Mouse (Mus musculus) heart, embryonic 14.5 days (tissue): ENCODE results near the gene Ctdnep1. TPM values are rescaled to one million over a fixed set of nuclear protein-coding genes. Genes with fewer than 3 reads are reported as not detected.

Experiments
- ATAC-seq: fragments of 200-750 bp; cut with Nextera tagmentation; 2 replicates; pipeline ENCODE4 v1.8.0; 2017; ENCODE audit warnings: low read depth, moderate TSS enrichment; ENCODE audit not compliant: insufficient number of reproducible peaks, insufficient read depth, low FRiP score
- H3K27ac ChIP-seq, 2 experiments: fragments of 200-500 bp in 1 of 2; fragments of 300-500 bp in 1 of 2; sonication (generic) in 1 of 2; replicated peaks in 1 of 2; 2 replicates each; pipeline ENCODE4 v1.5.1; 2012 to 2014; ENCODE audit warnings: low read depth in 2 of 2, low read length in 2 of 2, control low read depth in 1 of 2, mild to moderate bottlenecking in 1 of 2, mixed read lengths in 1 of 2; ENCODE audit not compliant: control insufficient read depth in 1 of 2, insufficient read depth in 1 of 2
- H3K27me3 ChIP-seq: fragments of 300-500 bp; sonication (generic); 2 replicates; pipeline ENCODE4 v1.6.1; 2014; ENCODE audit warnings: mild to moderate bottlenecking, low read length, control low read depth; ENCODE audit not compliant: control insufficient read depth, insufficient read depth
- H3K36me3 ChIP-seq: fragments of 300-500 bp; sonication (generic); 2 replicates; pipeline ENCODE4 v1.6.1; 2014; ENCODE audit warnings: mild to moderate bottlenecking, control low read depth, low read length, mixed read lengths; ENCODE audit not compliant: control insufficient read depth, insufficient read depth
- H3K4me1 ChIP-seq, 2 experiments: fragments of 200-500 bp in 1 of 2; fragments of 300-500 bp in 1 of 2; sonication (generic) in 1 of 2; 2 replicates each; pipeline ENCODE4 v1.6.1; 2012 to 2014; ENCODE audit warnings: low read length in 2 of 2, control low read depth in 1 of 2, mixed read lengths in 1 of 2; ENCODE audit not compliant: control insufficient read depth in 2 of 2, insufficient read depth in 2 of 2
- H3K4me2 ChIP-seq: fragments of 300-500 bp; sonication (generic); 2 replicates; pipeline ENCODE4 v1.6.1; 2014; ENCODE audit warnings: mild to moderate bottlenecking, low read length
- H3K4me3 ChIP-seq, 2 experiments: fragments of 200-500 bp in 1 of 2; fragments of 300-500 bp in 1 of 2; sonication (generic) in 1 of 2; 2 replicates each; pipeline ENCODE4 v1.5.1; 2012 to 2014; ENCODE audit warnings: low read length in 2 of 2, mild to moderate bottlenecking in 2 of 2, control low read depth in 1 of 2, low read depth in 1 of 2, moderate library complexity in 1 of 2; ENCODE audit not compliant: control insufficient read depth in 1 of 2, insufficient read depth in 1 of 2
- H3K9ac ChIP-seq: fragments of 300-500 bp; sonication (generic); 2 replicates; pipeline ENCODE4 v1.6.1; 2014; ENCODE audit warnings: mild to moderate bottlenecking, low read length
- H3K9me3 ChIP-seq: fragments of 300-500 bp; sonication (generic); 2 replicates; pipeline ENCODE4 v1.6.1; 2016; ENCODE audit warnings: low read length, control low read depth; ENCODE audit not compliant: control insufficient read depth
- WGBS: fragments of 180-500 bp; shearing (Covaris S2); extraction: QIAGEN DNeasy Blood & Tissue Kit; methylation state at CpG from one replicate; pipeline ENCODE4 v1.1.7; 2014; 5-methylcytosine and 5-hydroxymethylcytosine counted together
- polyA plus RNA-seq: library from polyadenylated mRNA; unstranded; fragments of >200 nt; fragmentation: Nextera tagmentation; extraction: Ambion mirVana; gene quantifications from 2 replicates; pipeline ENCODE4 v1.2.1, GENCODE M21; 2014

Ctdnep1 gene
- polyA plus RNA-seq, 1 experiment from 2014 or later, result 26.0 TPM

DNA sequence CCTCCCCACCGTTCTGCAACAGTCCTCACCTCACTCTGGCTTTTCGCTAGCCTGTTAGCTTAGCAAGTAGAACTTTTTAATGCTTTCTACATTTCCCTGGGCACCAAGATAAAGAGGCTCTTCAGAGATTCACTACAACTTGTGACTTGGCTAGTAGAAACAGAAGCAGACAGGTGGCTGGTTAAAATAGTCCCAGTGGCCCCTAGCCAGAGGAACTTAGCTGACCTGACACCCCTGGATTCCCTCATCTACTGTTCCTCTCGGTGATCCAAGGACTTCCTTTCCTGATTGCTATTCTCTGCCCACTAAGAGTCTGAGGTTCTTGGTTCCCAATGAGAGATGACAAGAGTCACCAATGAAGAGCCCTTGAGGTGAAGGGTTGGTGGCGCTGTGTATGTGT lies 2.4 kb downstream of the Ctdnep1 start:
- peak overlapping the region in 1 of 2 experiments; percentile 99; a peak in 2 of 4 replicates for H3K4me3 ChIP-seq
- no peaks in the 10 kb centered on the region for H3K9me3 ChIP-seq
- H3K36me3 ChIP-seq, result peaks cover 57% of the 10 kb centered on the region
- peak overlapping the region; percentile 80 for H3K4me2 ChIP-seq
- H3K27ac ChIP-seq, result peak overlapping the region in 1 of 2 experiments; percentile 99; a peak in 3 of 4 replicates
- peaks cover 11 to 24% of the 10 kb centered on the region in 2 experiments for H3K4me1 ChIP-seq
- H3K9ac ChIP-seq, result peak overlapping the region; percentile 99
- 74% methylated on average over 4 of the region's 4 CpGs for WGBS
- ATAC-seq, result no peak
- no peaks in the 10 kb centered on the region for H3K27me3 ChIP-seq

DNA sequence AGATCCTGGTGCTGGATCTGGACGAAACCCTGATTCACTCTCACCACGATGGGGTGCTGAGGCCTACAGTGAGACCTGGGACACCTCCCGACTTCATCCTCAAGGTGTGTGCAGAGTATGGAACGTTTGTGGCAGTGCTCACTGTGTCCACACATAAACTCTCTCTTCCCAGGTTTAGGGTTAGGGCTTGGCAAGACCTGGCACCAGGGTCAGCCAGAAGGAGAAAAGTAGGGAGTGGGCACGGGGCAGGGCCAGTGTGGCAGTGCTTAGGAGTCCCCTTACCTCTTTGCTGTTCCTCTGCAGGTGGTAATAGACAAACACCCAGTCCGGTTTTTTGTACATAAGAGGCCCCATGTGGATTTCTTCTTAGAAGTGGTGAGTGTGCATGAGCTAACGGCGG lies 3.5 kb downstream of the Ctdnep1 start:
- H3K36me3 ChIP-seq, result peaks cover 61% of the 10 kb centered on the region
- no peak overlapping the region for H3K4me3 ChIP-seq
- no peak overlapping the region for H3K9ac ChIP-seq
- no peak overlapping the region for H3K27ac ChIP-seq
- 85% methylated on average over 8 of the region's 8 CpGs for WGBS
- H3K9me3 ChIP-seq, result no peaks in the 10 kb centered on the region
- no peak for ATAC-seq
- peaks cover 11 to 22% of the 10 kb centered on the region in 2 experiments for H3K4me1 ChIP-seq
- H3K27me3 ChIP-seq, result no peaks in the 10 kb centered on the region
- H3K4me2 ChIP-seq, result no peak overlapping the region

DNA sequence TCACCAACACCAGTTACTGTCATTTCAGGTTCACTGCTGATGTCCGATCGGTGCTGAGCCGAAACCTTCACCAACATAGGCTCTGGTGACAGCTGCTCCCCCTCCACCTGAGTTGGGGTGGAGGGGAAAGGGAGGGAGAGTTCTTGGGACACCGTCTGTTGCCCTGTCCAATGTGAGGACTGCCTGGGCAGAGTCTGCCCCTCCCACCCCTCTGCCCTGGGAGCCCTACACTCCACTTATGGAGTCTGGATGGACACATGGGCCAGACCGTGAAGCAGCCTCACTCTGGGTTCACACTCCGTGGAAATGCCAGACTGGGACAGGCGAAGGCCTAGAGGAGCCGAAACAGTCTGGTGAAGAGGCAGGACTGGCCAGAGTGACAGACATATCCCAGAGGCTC lies 9.0 kb downstream of the Ctdnep1 start:
- H3K4me3 ChIP-seq, result no peak overlapping the region
- ATAC-seq, result no peak
- no peak overlapping the region for H3K4me2 ChIP-seq
- H3K27me3 ChIP-seq, result no peaks in the 10 kb centered on the region
- peaks cover 4 to 9% of the 10 kb centered on the region in 2 experiments for H3K4me1 ChIP-seq
- peak overlapping the region; percentile 55; the same call in 1 of the 2 replicates for H3K9ac ChIP-seq
- 79% methylated on average over 8 of the region's 8 CpGs for WGBS
- H3K27ac ChIP-seq, result peak overlapping the region in 1 of 2 experiments; percentile 95; a peak in 2 of 4 replicates
- H3K9me3 ChIP-seq, result no peaks in the 10 kb centered on the region
- H3K36me3 ChIP-seq, result peaks cover 77% of the 10 kb centered on the region

DNA sequence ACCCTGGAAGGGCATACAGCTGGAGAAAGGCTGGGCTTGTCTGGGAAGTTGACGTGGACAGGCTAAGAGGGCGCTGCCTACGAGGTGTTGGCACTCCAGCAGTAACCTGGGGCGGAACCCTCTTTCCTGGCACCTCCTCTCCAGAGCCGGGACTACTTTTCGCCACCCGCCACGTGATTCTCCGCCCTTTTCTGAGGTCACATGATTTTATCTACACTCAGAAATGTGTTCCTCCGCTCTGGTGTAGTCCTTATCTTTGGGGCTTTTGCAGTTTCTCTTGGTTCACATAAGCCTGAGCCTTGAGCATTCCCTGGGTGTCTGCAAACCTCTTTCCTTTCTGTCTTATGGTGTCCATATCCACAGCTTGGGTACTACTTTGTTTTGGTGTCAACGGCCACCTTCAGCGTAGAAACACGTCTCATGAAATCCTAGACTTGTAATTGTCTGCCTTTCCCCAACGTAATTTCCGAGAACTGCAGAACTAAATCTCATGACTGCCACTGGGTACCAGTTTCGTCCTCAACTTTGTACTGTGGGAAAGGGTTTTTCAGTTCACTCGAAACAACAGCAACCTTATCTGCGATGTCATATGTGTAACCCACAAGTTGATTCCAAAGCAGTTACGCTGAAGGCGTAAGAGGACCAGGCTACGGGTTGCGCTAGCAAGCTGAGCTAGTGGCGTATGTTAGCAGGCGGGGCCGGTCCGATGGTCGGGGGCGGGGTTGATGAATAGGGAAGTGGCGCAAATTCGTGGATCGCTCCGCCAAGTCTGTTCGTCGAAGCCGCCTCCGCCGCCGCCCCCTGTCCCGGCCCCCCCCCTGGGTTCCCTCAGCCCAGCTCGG lies 10.1 kb downstream of the Ctdnep1 start, which contains the start of gene Gabarap:
TSS of gene Gabarap (plus strand) at position 294 of the 842 bp plus-strand sequence.
- no peaks in the 10 kb centered on the region for H3K27me3 ChIP-seq
- peaks cover 4 to 9% of the 10 kb centered on the region in 2 experiments for H3K4me1 ChIP-seq
- no peaks in the 10 kb centered on the region for H3K9me3 ChIP-seq
- ATAC-seq, result peak; percentile 74
- H3K9ac ChIP-seq, result peak within 1 kb of the TSS; percentile 92
- H3K36me3 ChIP-seq, result peaks cover 66% of the 10 kb centered on the region
- WGBS, result under 1% methylated on average over 40 of the region's 40 CpGs
- H3K27ac ChIP-seq, result peak within 1 kb of the TSS; percentile 95 to 98
- peak within 1 kb of the TSS; percentile 74 for H3K4me2 ChIP-seq
- peak within 1 kb of the TSS; percentile 79 to 92 for H3K4me3 ChIP-seq

GRCm38 (mm10) chr11:69991711-69992110 lies 10.8 kb downstream of the Ctdnep1 start:
- H3K9me3 ChIP-seq, result no peaks in the 10 kb centered on the region

GRCm38 (mm10) chr11:69992396-69992795 lies 11.4 kb downstream of the Ctdnep1 start:
- peak overlapping the region; percentile 35 to 79 for H3K4me3 ChIP-seq
- no peaks in the 10 kb centered on the region for H3K9me3 ChIP-seq
- H3K36me3 ChIP-seq, result peaks cover 53% of the 10 kb centered on the region
- no peaks in the 10 kb centered on the region for H3K27me3 ChIP-seq
- H3K27ac ChIP-seq, result no peak overlapping the region
- H3K9ac ChIP-seq, result peak overlapping the region; percentile 92
- WGBS, result 73% methylated on average over 10 of the region's 10 CpGs
- H3K4me2 ChIP-seq, result peak overlapping the region; percentile 74
- no peak for ATAC-seq
- peaks cover 4 to 11% of the 10 kb centered on the region in 2 experiments for H3K4me1 ChIP-seq

More at GRCm38 (mm10) chr11:69991711-69992110, 10.8 kb downstream of the Ctdnep1 start:
- Histone ChIP-seq H3K27ac (peak overlapping the region; percentile 78 to 95), H3K9ac (peak overlapping the region; percentile 92), H3K27me3 (no peaks in the 10 kb centered on the region), H3K4me3 (peak overlapping the region; percentile 79 to 92), H3K36me3 (peaks cover 60% of the 10 kb centered on the region), H3K4me2 (peak overlapping the region; percentile 74), H3K4me1 (peaks cover 4 to 9% of the 10 kb centered on the region in 2 experiments)
- WGBS, result 0% methylated on average over 15 of the region's 15 CpGs
- ATAC-seq, result no peak

DNA sequence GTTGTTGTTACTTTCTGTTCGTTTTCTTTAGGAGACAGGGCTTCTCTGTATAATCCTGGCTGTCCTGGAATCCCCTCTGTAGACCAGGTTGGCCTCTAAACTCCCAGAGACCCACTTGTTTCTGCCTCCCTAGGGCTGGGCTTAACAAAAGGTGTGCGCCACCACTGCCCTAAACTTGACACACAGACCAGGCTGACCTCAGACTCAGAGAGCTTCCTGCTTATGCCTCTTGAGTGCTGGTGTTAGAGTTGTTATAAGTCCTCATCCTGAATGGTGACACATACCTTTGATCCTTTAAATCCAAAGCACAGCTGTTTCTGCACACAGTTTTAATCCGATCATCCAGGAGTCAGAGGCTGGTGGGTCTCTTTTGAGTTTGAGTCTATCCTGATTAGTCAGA lies 12.0 kb downstream of the Ctdnep1 start:
- 79% methylated on average over 3 of the region's 3 CpGs for WGBS
- Histone ChIP-seq H3K4me1 (peaks cover 4 to 16% of the 10 kb centered on the region in 2 experiments), H3K9ac (peak overlapping the region; percentile 92; the same call in 1 of the 2 replicates)

More for the DNA sequence above, 12.0 kb downstream of the Ctdnep1 start:
- H3K36me3 ChIP-seq, result peaks cover 51% of the 10 kb centered on the region
- H3K27ac ChIP-seq, result no peak overlapping the region
- peak overlapping the region; percentile 74 for H3K4me2 ChIP-seq
- no peaks in the 10 kb centered on the region for H3K27me3 ChIP-seq
- no peak for ATAC-seq
- peak overlapping the region in 1 of 2 experiments; percentile 79; a peak in 2 of 4 replicates for H3K4me3 ChIP-seq
- H3K9me3 ChIP-seq, result no peaks in the 10 kb centered on the region
